Mouse (Mus musculus) kidney, adult 2 months (tissue): ENCODE results near the gene Sipa1.

Experiments used
- CTCF ChIP-seq: fragments of 200-500 bp; conservative IDR thresholded peaks from 2 replicates; pipeline ENCODE4 v1.5.1; 2011; ENCODE audit warnings: low read depth, mild to moderate bottlenecking, control low read depth, low read length, moderate library complexity, mixed read lengths; ENCODE audit not compliant: insufficient read depth, insufficient read length
- POLR2A ChIP-seq: fragments of 200-500 bp; IDR thresholded peaks from one replicate; pipeline ENCODE4 v1.6.1; 2011; ENCODE audit warnings: low read depth, low read length, control low read depth

DNA sequence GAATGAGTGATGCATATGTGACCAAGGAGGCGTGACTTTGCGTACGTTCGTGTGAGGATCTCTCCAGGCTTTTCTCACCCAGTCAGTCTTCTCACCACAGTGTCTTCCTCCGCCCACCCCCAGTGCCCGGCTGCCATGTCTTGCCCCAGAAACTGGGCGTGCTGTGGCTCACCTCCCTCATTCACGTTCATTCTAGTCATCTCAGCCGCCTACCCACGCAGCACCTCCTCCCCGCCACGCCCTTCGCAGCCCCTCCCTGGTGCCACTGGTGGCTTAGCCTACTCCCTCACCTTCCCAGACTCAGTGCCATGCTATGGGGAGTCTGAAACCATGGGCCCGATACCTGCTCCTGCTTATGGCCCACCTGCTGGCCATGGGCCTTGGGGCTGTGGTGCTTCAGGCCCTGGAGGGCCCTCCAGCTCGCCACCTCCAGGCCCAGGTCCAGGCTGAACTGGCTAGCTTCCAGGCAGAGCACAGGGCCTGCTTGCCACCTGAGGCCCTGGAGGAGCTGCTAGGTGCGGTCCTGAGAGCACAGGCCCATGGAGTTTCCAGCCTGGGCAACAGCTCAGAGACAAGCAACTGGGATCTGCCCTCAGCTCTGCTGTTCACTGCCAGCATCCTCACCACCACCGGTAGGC, 40.8 kb upstream of the Sipa1 start, which contains the start of gene Kcnk7:
- TF ChIP-seq POLR2A = no peak
- TF ChIP-seq CTCF = no peak
